Mouse (Mus musculus) cerebellum, postnatal 4 days (tissue): ENCODE data around the gene Insyn1.
A peak's percentile ranks its signal among the peaks of the same experiment; 100 is the strongest.

ENCODE experiments used
- DNase-seq, 2 experiments: peaks; one replicate each; pipeline ENCODE4 v3.0.0; 2022; ENCODE audit warnings: low spot score in 2 of 2, mixed read lengths in 1 of 2

The Insyn1 gene

DNA sequence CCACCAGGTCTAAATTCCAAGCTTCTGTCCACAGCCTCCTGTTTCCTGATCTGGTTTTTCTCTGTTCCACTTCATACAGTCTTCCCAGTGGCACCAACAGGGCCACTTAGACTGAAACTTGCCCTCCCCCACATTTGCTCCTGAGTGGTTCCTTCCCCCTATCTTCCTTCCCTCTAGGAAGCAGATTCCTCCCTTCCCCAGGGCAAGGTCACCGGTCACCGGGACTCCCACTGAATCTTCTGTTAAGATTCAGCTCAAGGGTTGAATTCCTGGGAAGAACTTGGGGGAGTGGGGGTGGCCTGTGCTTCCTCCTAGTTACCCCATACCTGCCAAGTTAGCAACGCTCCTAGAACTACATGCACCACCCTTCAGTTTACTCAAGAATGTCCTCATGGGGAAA, 1.3 kb upstream of the Insyn1 start:
- no peak for DNase-seq

DNA sequence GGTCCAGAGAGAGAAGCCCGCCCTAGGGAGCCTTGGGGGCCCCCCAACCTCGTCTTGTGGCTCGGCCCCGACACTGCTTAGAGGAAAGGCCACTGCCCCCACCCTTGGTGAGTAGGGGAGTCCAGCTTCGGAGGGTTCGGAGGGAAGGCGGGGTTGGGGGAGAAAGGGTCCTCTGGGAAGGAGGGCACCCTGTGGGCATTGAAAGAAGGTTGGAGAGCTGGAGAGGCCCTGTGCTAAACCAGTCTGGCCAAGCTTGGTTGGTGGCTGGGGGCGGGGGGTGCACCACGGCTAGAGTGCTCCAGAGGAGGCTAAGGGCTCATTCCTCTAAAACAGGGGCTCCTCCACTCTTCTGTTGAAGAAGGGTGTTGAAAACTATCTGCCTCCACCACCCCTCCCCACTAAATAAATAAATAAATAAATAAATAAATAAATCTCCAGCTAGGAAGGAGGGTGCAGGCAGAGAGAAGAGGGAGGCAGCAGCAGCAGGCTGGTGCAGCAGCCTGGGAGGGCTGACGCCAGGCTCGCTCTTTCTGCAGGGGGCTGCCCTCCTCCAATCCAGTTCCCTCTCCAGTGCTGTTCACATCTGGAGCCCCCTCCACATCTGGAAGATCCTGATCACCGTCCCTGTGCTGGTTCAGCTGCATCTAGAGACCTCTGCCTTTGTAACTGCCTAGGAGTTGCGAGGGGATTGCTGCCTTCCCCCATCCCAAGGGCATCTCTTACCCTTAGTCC, 896 bp downstream of the Insyn1 start:
- no peak for DNase-seq

DNA sequence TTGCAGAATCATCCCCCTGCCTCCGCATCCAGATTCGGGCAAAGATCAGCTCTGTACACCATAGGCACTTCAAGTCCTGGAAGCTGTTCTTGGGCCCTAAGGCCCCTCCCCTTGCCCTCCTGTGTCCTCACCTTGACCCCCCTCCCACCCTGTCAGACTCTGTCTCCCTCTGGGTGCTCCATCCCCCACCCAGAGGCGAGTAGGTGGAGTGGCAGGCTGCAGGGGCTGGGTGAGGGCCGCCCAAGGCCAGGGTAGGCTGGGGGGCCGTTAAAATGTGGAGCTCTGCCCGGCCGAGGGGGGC, 1.4 kb downstream of the Insyn1 start:
- DNase-seq, result no peak

DNA sequence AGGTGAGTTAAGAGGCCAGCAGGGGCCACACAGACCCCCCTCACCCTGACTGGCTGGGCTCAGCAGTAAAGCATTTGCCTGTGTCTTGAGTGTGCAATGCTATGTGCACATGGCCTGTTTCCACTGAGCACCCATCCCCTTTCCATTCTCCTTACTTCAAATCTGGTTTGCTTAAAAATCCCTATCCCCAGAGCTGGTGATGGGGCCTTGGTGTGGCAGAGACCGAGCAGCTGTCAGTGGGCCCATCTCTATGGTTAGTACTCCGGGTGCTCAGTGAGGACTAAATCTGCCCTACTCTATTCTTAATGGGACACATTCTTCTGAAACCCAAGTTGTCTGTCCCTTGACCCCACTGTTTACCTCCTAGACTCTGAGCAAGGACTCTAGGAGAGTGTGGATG, 2.0 kb downstream of the Insyn1 start:
- DNase-seq, result no peak

DNA sequence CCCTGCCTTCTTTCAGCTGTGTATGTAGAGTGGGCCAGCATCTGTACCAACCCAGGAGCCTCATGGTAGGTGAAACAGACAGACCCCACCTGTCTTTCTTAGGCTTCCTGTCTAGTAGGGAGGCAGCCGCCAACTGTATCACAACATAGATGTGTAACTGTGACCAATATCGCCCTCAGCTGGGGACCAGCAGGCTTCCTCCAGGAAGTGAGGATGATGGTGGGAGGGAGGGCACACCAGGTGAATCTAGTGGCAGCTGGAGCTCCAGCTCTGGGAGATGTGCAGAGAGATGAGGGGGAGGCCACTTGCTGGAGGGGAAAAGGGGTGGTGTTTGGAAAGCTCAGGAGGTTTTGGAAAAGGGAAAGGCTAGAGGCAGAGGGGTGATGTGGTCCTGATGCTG, 6.6 kb downstream of the Insyn1 start:
- DNase-seq, result no peak

DNA sequence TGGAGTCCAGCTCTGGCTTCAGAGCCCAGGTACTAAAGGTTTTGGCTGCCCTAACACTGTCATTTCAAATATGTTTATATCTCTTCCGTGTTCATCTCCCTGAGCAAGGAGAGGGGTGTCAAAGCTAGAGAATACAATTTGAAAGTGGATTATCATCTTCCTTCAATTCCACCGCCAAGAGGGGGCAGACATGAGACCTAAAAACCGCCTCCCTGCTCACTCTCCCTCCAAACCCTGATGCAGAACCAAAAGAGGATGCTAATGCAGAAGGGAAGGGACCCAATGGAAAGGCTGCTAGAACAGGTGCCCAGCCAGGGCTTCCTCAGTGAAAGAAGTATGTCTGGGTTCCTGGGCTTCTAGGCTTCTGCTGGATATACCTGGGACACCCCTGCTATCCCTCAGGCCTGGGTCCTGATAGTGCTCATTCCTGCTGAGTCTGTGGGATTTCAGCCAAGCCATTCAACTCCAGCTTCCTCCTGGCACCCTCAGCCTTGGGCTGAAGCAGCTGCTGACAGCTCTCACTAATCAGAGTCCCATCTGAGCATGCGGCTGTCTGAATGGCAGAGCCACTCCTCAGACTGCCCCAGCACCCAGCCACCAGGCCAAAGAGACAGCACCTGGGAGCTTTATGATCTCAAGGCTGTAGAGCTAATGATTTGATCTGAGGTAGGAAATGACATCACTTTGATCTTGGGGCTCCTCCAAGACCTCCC, 8.2 kb downstream of the Insyn1 start:
- DNase-seq, result peak in 1 of 2 experiments; percentile 27

DNA sequence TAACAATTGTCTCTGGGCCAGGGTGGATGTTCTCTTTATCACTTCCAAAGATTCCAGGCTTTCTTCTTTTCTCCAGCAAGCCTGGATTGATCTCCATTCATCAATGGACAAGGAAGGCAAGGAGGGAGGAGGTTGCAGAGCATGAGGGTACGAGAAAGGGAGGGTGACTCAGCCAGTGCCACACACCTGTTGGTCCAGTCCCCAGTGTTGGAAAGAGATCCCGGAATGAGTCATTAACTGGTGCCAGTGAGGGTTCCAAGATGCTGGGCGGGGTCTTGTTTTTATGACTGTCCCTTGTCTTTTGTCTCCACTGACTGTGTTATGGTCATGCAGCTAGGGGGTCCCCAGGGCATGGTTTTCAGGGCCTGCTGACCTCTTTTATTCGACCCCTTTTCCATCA, 9.5 kb downstream of the Insyn1 start:
- no peak for DNase-seq

DNA sequence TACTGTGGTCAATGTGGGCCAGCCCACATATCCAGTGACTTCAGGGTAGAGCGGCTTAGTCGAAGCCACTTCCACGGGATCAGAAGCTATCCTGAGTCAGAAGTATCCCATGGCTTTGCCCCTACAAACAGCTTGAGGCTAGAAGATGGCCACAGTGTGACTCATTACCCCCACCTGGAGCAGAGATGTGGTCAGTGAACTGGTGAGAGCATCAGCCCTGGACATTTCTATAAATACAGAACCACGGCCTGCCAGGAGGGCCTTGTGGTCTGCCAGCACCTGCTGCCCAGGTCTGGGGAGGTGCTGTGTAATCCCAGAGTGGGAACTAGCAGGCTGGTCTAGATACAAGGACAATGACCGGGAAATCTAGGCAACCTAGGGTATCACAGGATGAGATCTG, 12.5 kb downstream of the Insyn1 start:
- DNase-seq, result no peak

DNA sequence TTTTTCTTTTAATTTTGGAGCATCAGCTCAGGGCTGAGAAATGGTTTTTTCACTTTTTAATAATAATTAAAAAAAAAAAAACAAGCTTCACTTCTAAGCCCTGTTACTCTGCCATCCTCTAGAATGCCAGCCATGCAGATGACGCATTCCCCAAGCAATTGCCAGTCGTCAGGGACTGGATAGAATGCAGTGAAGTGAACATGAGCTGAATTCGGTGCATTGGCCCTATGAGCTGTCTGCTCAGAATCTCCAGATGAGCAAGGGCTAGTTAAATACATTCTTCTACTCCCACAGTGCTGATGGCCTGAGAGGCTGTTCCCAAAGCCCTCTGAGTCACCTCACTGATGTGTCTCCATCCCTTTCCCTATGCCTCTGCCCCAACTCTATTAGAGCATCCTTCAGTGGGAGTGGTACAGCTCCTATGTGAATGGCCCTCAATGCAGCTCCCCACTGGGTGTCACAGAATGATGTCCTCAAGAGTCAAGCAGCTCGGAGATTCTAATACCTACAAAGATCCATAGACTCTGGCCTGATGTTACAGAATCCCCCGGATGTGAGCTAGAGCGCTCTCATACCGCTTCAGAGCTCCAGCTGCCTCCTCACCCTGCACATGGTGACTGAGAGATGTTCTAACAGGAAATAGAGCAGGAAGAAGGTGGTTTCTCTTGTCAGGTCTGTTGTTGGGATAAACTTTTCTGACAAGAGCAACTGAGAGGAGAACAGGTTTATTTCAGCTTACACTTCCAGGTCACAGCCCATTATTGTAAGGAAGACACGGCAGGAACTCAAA, 19.0 kb downstream of the Insyn1 start:
- DNase-seq, result no peak

DNA sequence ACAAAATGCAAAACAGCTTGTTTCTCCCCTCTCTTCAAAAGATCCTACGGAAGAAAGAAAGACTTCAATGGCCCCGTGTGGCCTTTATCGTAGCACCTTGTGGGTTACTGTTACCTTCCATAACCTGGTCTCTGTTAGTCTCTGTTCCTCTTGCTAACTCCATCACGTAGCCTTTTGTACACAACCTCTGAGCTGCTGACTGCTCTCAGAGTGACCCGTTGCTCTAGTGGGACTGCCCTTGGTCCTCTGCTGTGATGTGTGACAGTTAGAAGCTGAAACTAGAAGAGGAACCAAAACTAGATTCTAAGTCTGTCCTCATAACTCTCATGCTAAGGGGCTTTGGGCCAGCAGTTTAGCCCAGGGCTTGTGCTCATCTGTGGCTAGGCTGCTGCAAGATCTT, 22.0 kb downstream of the Insyn1 start:
- DNase-seq, result no peak

DNA sequence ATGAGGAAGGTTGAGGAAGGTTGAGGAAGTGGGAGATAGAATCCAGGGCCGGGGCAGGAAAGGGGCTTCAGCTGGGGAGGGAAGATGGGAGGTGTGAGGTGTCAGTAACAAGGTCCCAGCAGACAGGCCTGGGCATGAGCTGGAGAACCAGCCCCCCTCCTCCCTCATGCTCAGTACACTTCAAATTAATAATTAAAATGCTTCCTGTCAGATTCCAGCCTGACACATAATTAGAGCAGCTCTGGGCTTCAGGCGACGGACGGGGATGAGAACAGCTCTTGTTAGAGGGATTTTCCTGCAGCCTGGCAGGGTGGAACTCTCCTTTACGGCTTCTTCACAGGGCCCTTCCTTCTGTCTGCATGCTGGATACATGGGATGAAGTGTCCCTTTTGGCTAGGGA, 25.3 kb downstream of the Insyn1 start:
- no peak for DNase-seq

DNA sequence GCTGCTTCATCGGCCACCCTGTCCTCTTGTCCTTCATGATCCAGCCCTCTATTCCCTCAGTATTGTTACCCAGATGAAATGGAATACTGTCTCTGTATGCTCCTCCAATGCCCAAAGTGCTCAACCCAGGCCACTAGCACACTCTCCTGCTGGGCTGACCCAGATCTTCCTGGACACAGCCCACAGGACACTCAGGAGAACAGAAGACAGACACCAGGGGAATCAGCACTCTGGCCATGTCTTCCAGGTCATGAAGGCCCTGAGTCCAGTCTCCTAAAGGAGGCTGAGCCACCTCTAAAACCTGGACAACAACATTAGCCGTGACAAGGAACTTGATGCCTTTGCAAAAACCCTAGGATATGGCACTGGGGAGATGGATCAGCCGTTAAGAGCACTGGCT, 28.1 kb downstream of the Insyn1 start:
- DNase-seq, result no peak

DNA sequence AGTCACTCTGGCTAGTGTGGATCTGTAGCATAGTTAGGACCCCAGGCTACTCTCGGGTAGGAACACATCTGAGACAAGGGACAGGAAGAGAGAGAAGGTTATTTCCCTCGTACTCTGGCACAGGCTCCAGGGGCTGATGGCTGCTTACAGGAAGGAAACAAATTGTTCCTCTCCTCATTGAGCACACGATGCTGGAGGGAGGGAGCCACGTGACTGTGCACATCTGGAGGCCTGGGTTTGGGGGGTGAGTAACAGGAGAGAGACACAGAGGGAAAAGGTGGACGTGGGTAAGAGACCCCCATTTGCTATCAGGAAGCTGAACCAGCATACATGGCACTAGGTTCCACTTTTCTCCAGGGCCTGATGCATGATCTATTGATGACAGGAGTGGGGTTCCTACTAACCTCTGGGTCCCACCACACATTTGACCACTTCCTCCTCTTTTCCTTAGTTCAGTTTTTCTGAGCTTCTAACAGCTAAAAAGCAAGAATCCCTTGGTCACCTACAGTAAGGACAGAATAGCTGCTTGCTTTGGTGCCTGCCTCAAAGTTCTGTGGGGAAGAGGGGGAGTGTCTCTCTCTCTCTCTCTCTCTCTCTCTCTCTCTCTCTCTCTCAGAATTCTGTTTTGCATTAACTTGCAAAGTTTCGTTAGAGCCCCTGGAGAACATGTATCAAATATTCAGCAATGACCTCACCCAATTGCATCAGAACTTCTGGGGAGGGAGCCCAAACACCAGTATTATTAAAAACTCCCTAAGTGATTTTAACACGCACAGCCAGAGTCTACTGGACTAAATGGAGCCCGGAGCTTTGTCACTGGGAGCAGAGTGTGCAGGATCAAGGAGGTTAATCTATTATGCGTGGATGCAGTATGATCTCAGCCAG, 29.7 kb downstream of the Insyn1 start:
- no peak for DNase-seq

DNA sequence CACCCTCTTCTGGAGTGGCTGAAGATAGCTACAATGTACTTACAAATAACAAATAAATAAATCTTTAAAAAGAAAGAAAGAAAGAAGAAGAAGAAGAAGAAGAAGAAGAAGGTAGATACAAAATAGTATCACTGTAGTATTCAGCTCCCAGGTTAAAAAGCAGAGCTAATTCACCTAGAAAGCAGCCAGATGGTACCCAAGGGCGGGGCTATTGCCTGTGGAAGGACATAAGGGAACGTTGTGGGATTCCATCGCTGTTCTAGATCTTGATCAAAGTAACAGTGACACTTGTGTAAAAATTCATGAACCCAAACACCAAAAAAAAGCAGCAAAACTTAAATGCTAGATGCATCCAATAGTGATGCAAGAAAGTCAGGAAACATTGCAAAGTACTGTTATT, 31.6 kb downstream of the Insyn1 start:
- DNase-seq, result no peak

DNA sequence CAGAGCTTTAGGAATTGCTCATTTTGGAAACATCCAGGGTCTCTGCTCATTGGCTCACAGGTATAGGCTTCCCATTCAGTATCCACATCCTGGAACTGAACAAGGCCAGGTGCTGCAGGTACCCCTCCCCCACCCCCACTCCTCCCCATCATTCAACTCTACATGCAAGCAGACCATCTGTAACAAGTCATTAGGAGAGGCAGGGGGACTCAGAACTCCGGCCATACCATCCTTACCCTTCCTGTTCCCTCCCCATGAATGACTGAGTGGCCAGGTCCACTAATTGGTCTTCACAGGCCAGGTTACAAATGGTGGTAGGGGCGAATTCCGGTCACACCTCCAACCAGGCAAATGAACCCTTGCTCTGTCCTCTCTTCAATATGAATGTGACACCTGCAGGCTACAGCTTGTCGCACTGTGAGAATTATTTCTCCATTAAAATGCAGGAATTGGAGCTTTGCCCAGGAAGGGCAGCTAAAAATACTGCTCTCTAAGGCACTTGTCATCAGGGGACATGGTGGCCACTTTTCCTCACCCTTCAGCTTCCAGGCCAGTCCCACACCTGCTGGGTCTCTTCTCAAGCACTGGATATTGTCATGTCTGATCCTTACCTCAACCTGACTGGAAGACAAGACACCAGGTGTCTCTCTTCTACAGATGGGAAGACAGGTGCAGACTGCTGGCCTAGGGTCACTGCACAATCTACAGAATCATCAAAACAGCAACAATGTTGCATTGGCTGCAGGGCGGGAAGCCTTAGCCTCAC, 32.6 kb downstream of the Insyn1 start:
- DNase-seq, result no peak

DNA sequence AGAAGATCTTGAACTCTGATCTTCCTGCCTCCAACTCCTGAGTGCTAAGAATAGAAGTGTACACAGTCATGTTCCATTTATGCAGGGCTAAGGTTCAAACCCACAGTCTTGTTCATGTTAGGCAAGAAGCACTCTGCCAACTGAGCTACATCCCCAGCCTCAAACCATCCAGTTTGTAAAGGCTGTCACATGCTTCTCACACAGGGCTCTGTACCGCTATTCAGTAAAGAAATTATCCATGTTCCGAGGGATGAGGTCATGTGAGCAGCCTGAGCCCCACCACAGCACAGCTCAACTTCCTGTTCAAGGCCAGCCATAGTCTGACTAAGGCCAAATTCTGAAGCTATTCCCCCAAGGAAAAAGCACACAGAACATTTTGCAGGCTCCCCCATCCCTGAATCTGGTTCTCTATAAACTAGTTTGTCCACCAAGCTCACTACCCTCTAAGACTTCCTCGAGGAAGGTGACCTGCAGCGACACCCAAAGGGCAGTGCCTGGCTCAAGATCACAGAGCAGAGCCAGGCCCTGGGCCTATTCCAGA, 33.5 kb downstream of the Insyn1 start:
- DNase-seq, result no peak

DNA sequence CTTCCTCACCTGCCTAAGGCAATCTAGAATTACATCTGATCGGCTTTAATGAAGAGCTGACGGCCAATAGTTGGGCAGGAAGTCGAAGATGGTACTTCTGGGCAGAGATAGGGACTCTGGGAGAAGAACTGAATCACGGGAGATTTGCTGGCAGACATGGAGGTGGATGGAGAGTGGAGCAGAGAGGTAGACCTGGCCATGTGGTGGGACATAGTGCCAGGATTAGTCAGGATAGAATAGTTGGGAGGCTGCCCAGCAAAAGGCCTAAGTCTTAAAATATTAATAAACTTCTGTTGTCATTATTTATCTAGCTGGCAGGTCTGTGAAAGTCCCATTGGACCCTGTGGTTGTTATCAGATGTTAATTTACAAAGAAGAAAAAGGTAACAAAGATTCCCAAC, 36.7 kb downstream of the Insyn1 start:
- DNase-seq, result no peak

DNA sequence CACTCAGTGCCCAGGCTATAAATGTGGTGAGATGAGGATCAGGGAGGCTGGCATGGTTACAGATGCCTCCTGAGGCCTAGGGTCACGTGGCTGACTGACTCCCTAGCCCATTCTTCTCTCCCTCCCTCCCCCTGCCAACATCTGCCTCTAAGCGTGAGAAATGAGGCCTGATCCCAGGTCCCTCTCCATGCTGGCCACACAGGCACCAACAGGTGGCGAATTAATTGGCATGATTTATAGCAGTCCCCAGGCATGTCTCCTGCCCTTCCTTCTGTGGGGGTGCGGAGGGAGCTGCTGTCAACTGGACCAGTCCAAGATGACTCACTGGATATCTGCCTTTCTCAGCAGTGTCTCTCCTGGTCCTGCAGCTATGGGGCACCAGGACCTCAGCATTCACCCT, 39.4 kb downstream of the Insyn1 start:
- no peak for DNase-seq

DNA sequence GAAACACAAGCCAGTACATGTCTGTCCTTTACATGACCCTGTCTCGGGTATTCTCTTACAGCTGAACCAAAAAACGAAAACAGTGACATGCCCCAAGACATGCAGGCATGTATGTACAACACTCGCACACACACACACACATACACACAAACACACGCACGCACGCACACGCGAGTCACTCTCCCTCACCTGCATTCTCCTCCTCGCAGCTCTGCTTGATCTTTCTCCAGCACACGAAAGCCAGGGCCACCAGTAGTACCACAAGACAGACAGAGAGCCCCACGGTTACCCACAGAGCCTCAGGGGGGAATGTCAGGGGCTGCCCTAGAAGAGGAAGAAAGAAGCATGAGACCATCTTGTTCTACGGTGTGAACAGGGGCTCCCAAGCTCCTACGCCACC, 42.0 kb downstream of the Insyn1 start:
- DNase-seq, result no peak

DNA sequence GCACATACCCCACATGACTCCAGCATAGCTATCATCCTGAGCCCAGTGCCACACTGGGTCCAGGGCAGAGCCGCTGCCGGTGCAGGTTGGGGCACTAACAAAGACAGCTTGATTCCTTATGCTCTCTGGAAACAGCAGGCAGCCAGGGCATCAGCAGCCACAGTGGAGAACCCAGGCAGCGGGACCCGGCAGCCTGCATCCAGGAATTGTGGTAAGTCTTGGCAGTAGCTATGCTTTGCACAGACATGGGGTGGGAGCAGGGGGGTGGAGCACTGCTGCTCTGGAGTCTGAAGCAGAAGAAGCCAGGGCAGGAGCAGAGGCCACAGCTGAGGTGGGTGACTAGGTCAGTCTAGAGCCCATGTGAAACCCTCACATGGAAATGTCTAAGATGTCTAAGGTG, 43.8 kb downstream of the Insyn1 start:
- DNase-seq, result no peak

DNA sequence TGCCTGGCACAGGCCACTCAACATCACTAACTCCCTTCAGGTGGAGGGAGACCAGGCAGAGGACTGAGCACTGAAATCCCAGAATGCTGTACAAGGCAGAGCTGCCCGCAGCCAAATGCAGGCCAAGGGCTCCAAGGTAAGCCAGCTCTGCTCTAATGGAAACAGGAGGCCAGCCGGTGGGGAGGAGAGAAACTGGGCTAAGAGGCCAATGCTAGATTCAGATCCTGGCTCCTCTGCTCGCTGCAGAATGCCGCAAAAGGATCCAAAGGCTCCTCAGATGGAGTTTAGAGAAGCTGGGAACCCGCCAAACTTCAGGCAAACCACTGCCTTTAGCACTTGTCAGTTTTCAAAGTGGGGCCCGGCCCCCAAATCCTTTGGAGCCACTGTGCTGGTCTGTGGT, 44.9 kb downstream of the Insyn1 start:
- DNase-seq, result no peak
